Mouse (Mus musculus): ENCODE data around the gene Scn4b. TPM values are rescaled to one million over a fixed set of nuclear protein-coding genes. Genes with fewer than 3 reads are reported as not detected.

The Scn4b gene
- polyA plus RNA-seq, 1 experiment from 2014 or later: 0.27 TPM

GRCm38 (mm10) chr9:45173475-45173874, 35.3 kb downstream of the Scn4b start:
- Histone ChIP-seq H3K9me3 (no peaks in the 10 kb centered on the region; the same call in 1 of the 2 replicates), H3K4me3 (no peak overlapping the region), H3K4me1 (no peaks in the 10 kb centered on the region), H3K4me2 (replicated peaks) (no peak overlapping the region), H3K27me3 (replicated peaks) (no peaks in the 10 kb centered on the region), H3K9ac (no peak overlapping the region), H3K27ac (no peak overlapping the region), H3K36me3 (no peaks in the 10 kb centered on the region)
- ATAC-seq (ENCODE audit: low FRiP score, low read depth): no peak
- 73% methylated on average over 3 of the region's 3 CpGs for WGBS

DNA sequence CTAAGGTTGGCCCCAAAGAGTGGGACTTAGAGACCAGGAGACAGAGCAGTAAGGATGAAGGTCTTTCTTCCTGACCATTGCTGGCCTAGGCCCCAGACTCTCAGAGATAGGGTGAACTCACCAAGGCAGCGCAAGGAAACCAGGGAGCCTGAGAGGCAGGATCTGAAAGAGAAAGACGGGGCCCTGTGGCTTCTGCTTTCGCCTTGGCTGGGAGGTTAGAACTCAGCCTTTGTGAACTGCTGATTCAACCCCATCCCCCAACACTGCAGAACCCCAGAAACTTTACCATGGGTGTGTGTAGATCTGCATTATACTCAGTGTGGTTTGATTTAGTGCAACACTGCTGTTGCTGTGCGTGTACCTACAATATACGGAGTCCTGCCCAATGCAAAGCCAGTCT, 41.1 kb downstream of the Scn4b start:
- 92% methylated on average over 5 of the region's 5 CpGs for WGBS
- H3K27me3 ChIP-seq (replicated peaks): no peaks in the 10 kb centered on the region
- no peak for ATAC-seq (ENCODE audit: low FRiP score, low read depth)
- no peak overlapping the region for H3K4me2 ChIP-seq (replicated peaks)
- no peak overlapping the region for H3K9ac ChIP-seq
- no peaks in the 10 kb centered on the region for H3K4me1 ChIP-seq
- no peaks in the 10 kb centered on the region for H3K36me3 ChIP-seq
- no peaks in the 10 kb centered on the region for H3K9me3 ChIP-seq
- H3K27ac ChIP-seq: no peak overlapping the region
- H3K4me3 ChIP-seq: no peak overlapping the region

- no peak within 1 kb of the TSS for H3K27ac ChIP-seq
- WGBS: 34% methylated on average over 2 of the region's 2 CpGs
- H3K4me1 ChIP-seq: no peaks in the 10 kb centered on the region
- no peaks in the 10 kb centered on the region for H3K27me3 ChIP-seq (replicated peaks)
- H3K9me3 ChIP-seq: no peaks in the 10 kb centered on the region
- no peak within 1 kb of the TSS for H3K4me3 ChIP-seq
- no peaks in the 10 kb centered on the region for H3K36me3 ChIP-seq
- H3K9ac ChIP-seq: no peak within 1 kb of the TSS
- ATAC-seq (ENCODE audit: low FRiP score, low read depth): no peak
- H3K4me2 ChIP-seq (replicated peaks): no peak within 1 kb of the TSS
Observed at GRCm38 (mm10) chr9:45181770-45182169, 43.6 kb downstream of the Scn4b start, which contains the start of gene BC049352. TSS of gene BC049352 (plus strand) at chr9:45182007.

- Histone ChIP-seq H3K36me3 (no peaks in the 10 kb centered on the region), H3K4me1 (no peaks in the 10 kb centered on the region), H3K27ac (no peak overlapping the region), H3K27me3 (replicated peaks) (no peaks in the 10 kb centered on the region), H3K4me2 (replicated peaks) (no peak overlapping the region), H3K9me3 (no peaks in the 10 kb centered on the region), H3K9ac (no peak overlapping the region), H3K4me3 (no peak overlapping the region)
- WGBS: 57% methylated on average over 3 of the region's 3 CpGs
- ATAC-seq (ENCODE audit: low FRiP score, low read depth): no peak
Observed at GRCm38 (mm10) chr9:45182521-45182920, 44.3 kb downstream of the Scn4b start.

- 83% methylated on average over 6 of the region's 6 CpGs for WGBS
- no peaks in the 10 kb centered on the region for H3K36me3 ChIP-seq
Observed at GRCm38 (mm10) chr9:45183266-45183665, 45.1 kb downstream of the Scn4b start.

GRCm38 (mm10) chr9:45185250-45185649, 47.1 kb downstream of the Scn4b start:
- Histone ChIP-seq H3K27ac (no peak overlapping the region), H3K4me2 (replicated peaks) (no peak overlapping the region), H3K27me3 (replicated peaks) (no peaks in the 10 kb centered on the region), H3K9me3 (no peaks in the 10 kb centered on the region), H3K4me3 (no peak overlapping the region), H3K4me1 (no peaks in the 10 kb centered on the region), H3K36me3 (no peaks in the 10 kb centered on the region), H3K9ac (no peak overlapping the region)
- ATAC-seq (ENCODE audit: low FRiP score, low read depth): no peak
- WGBS: 74% methylated on average over 4 of the region's 4 CpGs

More at GRCm38 (mm10) chr9:45183266-45183665, 45.1 kb downstream of the Scn4b start:
- H3K4me1 ChIP-seq: no peaks in the 10 kb centered on the region
- H3K27me3 ChIP-seq (replicated peaks): no peaks in the 10 kb centered on the region
- H3K4me2 ChIP-seq (replicated peaks): no peak overlapping the region
- H3K4me3 ChIP-seq: no peak overlapping the region
- no peak overlapping the region for H3K9ac ChIP-seq
- no peaks in the 10 kb centered on the region for H3K9me3 ChIP-seq
- no peak overlapping the region for H3K27ac ChIP-seq
- ATAC-seq (ENCODE audit: low FRiP score, low read depth): no peak

GRCm38 (mm10) chr9:45188570-45189563, 50.7 kb downstream of the Scn4b start:
- WGBS: 89% methylated on average over 10 of the region's 10 CpGs
- no peak overlapping the region for H3K4me3 ChIP-seq
- H3K36me3 ChIP-seq: no peaks in the 10 kb centered on the region
- H3K27ac ChIP-seq: no peak overlapping the region
- ATAC-seq (ENCODE audit: low FRiP score, low read depth): no peak
- H3K9me3 ChIP-seq: no peaks in the 10 kb centered on the region
- H3K9ac ChIP-seq: no peak overlapping the region
- H3K4me2 ChIP-seq (replicated peaks): no peak overlapping the region
- H3K27me3 ChIP-seq (replicated peaks): no peaks in the 10 kb centered on the region
- H3K4me1 ChIP-seq: no peaks in the 10 kb centered on the region

GRCm38 (mm10) chr9:45189661-45190174, 51.5 kb downstream of the Scn4b start:
- WGBS: 88% methylated on average over 4 of the region's 4 CpGs
- H3K9me3 ChIP-seq: no peaks in the 10 kb centered on the region
- no peaks in the 10 kb centered on the region for H3K27me3 ChIP-seq (replicated peaks)

GRCm38 (mm10) chr9:45195468-45195867, 57.3 kb downstream of the Scn4b start:
- Histone ChIP-seq H3K4me2 (replicated peaks) (no peak overlapping the region), H3K4me1 (no peaks in the 10 kb centered on the region), H3K9ac (no peak overlapping the region), H3K27ac (no peak overlapping the region), H3K9me3 (no peaks in the 10 kb centered on the region), H3K27me3 (replicated peaks) (no peaks in the 10 kb centered on the region), H3K36me3 (no peaks in the 10 kb centered on the region), H3K4me3 (no peak overlapping the region)
- no peak for ATAC-seq (ENCODE audit: low FRiP score, low read depth)
- WGBS: 76% methylated on average over 4 of the region's 4 CpGs

More at GRCm38 (mm10) chr9:45189661-45190174, 51.5 kb downstream of the Scn4b start:
- no peak overlapping the region for H3K27ac ChIP-seq
- H3K4me2 ChIP-seq (replicated peaks): no peak overlapping the region
- ATAC-seq (ENCODE audit: low FRiP score, low read depth): no peak
- H3K4me3 ChIP-seq: no peak overlapping the region
- H3K36me3 ChIP-seq: no peaks in the 10 kb centered on the region
- no peaks in the 10 kb centered on the region for H3K4me1 ChIP-seq
- no peak overlapping the region for H3K9ac ChIP-seq

- no peaks in the 10 kb centered on the region for H3K4me1 ChIP-seq
- ATAC-seq (ENCODE audit: low FRiP score, low read depth): no peak
- WGBS: 71% methylated on average over 8 of the region's 8 CpGs
- no peaks in the 10 kb centered on the region for H3K27me3 ChIP-seq (replicated peaks)
- H3K4me3 ChIP-seq: no peak overlapping the region
- no peak overlapping the region for H3K4me2 ChIP-seq (replicated peaks)
- H3K9ac ChIP-seq: no peak overlapping the region
- no peak overlapping the region for H3K27ac ChIP-seq
- no peaks in the 10 kb centered on the region for H3K36me3 ChIP-seq
- no peaks in the 10 kb centered on the region for H3K9me3 ChIP-seq
Observed at GRCm38 (mm10) chr9:45196125-45196830, 58.1 kb downstream of the Scn4b start.

GRCm38 (mm10) chr9:45197549-45197948, 59.4 kb downstream of the Scn4b start:
- H3K4me3 ChIP-seq: no peak overlapping the region
- H3K27ac ChIP-seq: no peak overlapping the region
- no peaks in the 10 kb centered on the region for H3K27me3 ChIP-seq (replicated peaks)
- ATAC-seq (ENCODE audit: low FRiP score, low read depth): no peak
- WGBS: 88% methylated on average over 5 of the region's 5 CpGs
- H3K9me3 ChIP-seq: no peaks in the 10 kb centered on the region
- no peak overlapping the region for H3K9ac ChIP-seq
- no peaks in the 10 kb centered on the region for H3K4me1 ChIP-seq
- no peak overlapping the region for H3K4me2 ChIP-seq (replicated peaks)
- H3K36me3 ChIP-seq: no peaks in the 10 kb centered on the region

DNA sequence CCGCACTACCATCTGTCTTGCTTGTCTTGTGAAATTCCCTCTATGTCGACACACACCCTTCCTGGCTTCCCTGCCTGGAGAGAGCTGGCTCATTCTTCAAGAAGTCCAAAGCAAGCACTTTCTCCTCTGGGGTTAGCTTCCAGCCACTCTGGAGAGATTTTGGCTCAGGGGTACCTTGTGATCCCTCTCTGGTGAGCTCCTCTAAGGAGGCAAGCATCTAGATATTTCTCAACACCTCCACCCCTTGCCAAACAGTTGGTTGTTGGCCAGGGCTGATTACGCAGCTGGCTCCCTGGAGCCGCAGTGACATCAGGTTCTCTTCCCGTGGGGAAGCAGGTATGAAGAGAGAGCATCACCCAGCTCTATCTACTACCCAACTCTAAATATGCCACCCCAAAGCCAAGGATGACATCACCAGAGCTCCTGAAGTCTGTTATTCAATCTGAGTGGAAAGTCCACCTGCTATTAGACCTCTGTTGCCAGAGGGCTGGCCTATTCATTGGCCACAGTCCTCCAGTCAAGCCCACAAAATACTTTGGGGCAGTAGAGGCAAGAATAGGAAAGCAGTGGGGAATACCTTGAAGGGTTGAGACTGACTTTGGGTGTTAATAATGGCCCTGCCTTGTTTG, 63.2 kb downstream of the Scn4b start:
- no peak for ATAC-seq (ENCODE audit: low FRiP score, low read depth)
- Histone ChIP-seq H3K27ac (no peak overlapping the region), H3K9ac (no peak overlapping the region), H3K4me1 (no peaks in the 10 kb centered on the region), H3K27me3 (replicated peaks) (no peaks in the 10 kb centered on the region), H3K4me2 (replicated peaks) (no peak overlapping the region), H3K36me3 (no peaks in the 10 kb centered on the region), H3K4me3 (no peak overlapping the region), H3K9me3 (no peaks in the 10 kb centered on the region)
- WGBS: 89% methylated on average over 5 of the region's 5 CpGs

Measured in neural tube, embryonic 12.5 days (tissue).